9 mouse cellular contexts compared by ENCODE assay signal in the genomic region with DNA sequence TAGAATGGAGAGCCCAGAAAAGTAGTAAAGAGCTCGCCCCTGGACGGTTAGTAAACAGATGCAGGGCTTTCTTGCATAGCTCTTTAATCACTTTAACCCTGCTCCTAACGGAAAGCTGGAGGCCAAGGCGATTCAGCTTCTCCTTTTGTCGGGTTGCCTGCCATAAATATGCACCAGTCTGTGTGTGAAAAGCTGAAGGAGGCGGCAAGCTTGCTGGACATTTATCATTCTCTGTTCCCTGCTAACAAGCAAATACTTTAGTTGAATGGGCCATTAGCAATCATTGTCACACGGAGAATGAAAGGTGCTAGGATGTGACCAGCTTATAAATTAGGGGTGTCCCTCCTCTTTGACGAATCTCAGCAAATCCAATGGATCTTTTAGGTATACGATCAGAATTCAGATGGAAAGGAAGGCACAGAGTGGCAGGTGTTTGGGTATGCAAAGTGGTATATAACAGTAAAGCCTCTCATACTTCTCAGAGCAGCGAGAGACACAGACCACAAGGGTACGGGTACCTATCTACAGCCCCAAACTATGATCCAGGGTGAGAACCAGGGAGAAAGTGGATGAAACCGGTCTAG. TPM values are rescaled to one million over a fixed set of nuclear protein-coding genes. Genes with fewer than 3 reads are reported as not detected.
DNase-seq lines count a peak whose midpoint lies in the region; ATAC-seq and TF ChIP-seq lines count a peak whose summit lies in the region.
"Had no signal": no experiment of that assay in that cellular context is flagged by ENCODE, and none has a peak within 500 bp of the region (broad histone marks: within the 10 kb centered on the region; RNA-seq: fewer than 3 reads in every experiment).

No protein-coding gene starts in this region.

- peaks cover 14% of the 10 kb centered on the region for H3K36me3 ChIP-seq in heart, adult 2 months (ENCODE audit: control insufficient read depth, insufficient read depth, low read length)
- 0 out of 2 replicates have a peak, but pooled peaks cover 2% of the 10 kb centered on the region for H3K36me3 ChIP-seq in heart, embryonic 10.5 days
- H3K36me3 ChIP-seq in forebrain, embryonic 13.5 days (ENCODE audit: poor library complexity, severe bottlenecking): peaks cover 10% of the 10 kb centered on the region; the same call in 1 of the 2 replicates
- 0 out of 2 replicates have a peak, but pooled peaks cover 3% of the 10 kb centered on the region for H3K36me3 ChIP-seq in limb, embryonic 15.5 days

- no peak for TF ChIP-seq POLR2A in heart, adult 2 months (IDR thresholded peaks at IDR 0.05; ENCODE audit: insufficient read depth, low read depth, low read length)

- no peaks in the 10 kb centered on the region for H3K9me3 ChIP-seq in heart, embryonic 10.5 days
- no peaks in the 10 kb centered on the region for H3K9me3 ChIP-seq in forebrain, embryonic 13.5 days (replicated peaks)
- H3K9me3 ChIP-seq in limb, embryonic 15.5 days: no peaks in the 10 kb centered on the region

- ATAC-seq in forebrain, embryonic 13.5 days: peak; percentile 6; the same call in 1 of the 2 replicates
- ATAC-seq in limb, embryonic 15.5 days (ENCODE audit: insufficient number of reproducible peaks, low FRiP score, low TSS enrichment, low read depth): no peak

- no peak for DNase-seq in heart, adult 2 months
- no peak for DNase-seq in heart, embryonic 10.5 days (ENCODE audit: low spot score)
- peak; percentile 59 for DNase-seq in Muller cell, postnatal 12 days (ENCODE audit: inconsistent ontology term)
- DNase-seq in frontal cortex, postnatal 36 days (ENCODE audit: low spot score in 2 of 2): no peak
- no peak for DNase-seq in testis, postnatal 10 days (ENCODE audit: low spot score)
- no peak for DNase-seq in kidney, postnatal 14 days
- DNase-seq: layer of hippocampus, adult 9-11 months had no signal

- peaks cover 15% of the 10 kb centered on the region for H3K4me1 ChIP-seq in heart, adult 2 months (ENCODE audit: control insufficient read depth, insufficient read depth, low read length)
- peaks cover 63% of the 10 kb centered on the region for H3K4me1 ChIP-seq in heart, embryonic 10.5 days
- H3K4me1 ChIP-seq in forebrain, embryonic 13.5 days: peaks cover 77% of the 10 kb centered on the region
- peaks cover 73% of the 10 kb centered on the region for H3K4me1 ChIP-seq in limb, embryonic 15.5 days

- H3K27ac ChIP-seq in heart, adult 2 months: no peak overlapping the region; the same call in 1 of the 2 replicates
- H3K27ac ChIP-seq in heart, embryonic 10.5 days: no peak overlapping the region
- H3K27ac ChIP-seq in forebrain, embryonic 13.5 days: peak overlapping the region; percentile 91
- H3K27ac ChIP-seq in limb, embryonic 15.5 days: 0 out of 2 replicates have a peak overlapping the region, but pooled peaks have one; percentile 2

- intact Hi-C loops in heart, adult 2 months (cut with DNase I): no loop called here

- 61% methylated on average over 12 of the region's 12 CpGs for WGBS in heart, adult 2 months
- 75% methylated on average over 12 of the region's 12 CpGs for WGBS in heart, embryonic 10.5 days
- WGBS in forebrain, embryonic 13.5 days: 5% methylated on average over 12 of the region's 12 CpGs
- 49% methylated on average over 12 of the region's 12 CpGs for WGBS in limb, embryonic 15.5 days

- H3K27me3 ChIP-seq in heart, adult 2 months (ENCODE audit: control insufficient read depth, insufficient read depth, low read length): no peaks in the 10 kb centered on the region
- no peaks in the 10 kb centered on the region for H3K27me3 ChIP-seq in heart, embryonic 10.5 days (ENCODE audit: insufficient read depth, poor library complexity, severe bottlenecking)
- no peaks in the 10 kb centered on the region for H3K27me3 ChIP-seq in forebrain, embryonic 13.5 days
- H3K27me3 ChIP-seq in limb, embryonic 15.5 days: no peaks in the 10 kb centered on the region

- TF ChIP-seq CTCF in heart, adult 2 months (IDR thresholded peaks at IDR 0.05): no peak

- TF ChIP-seq EP300 in heart, adult 2 months (IDR thresholded peaks at IDR 0.05; ENCODE audit: insufficient read depth, low read depth, low read length): no peak

- peak overlapping the region; percentile 86 for H3K4me2 ChIP-seq in forebrain, embryonic 13.5 days
- H3K4me2 ChIP-seq in limb, embryonic 15.5 days: 0 out of 2 replicates have a peak overlapping the region, but pooled peaks have one; percentile 8

- H3K4me3 ChIP-seq in heart, adult 2 months: no peak overlapping the region
- H3K4me3 ChIP-seq in heart, embryonic 10.5 days: no peak overlapping the region
- H3K4me3 ChIP-seq in forebrain, embryonic 13.5 days: peak overlapping the region; percentile 99
- H3K4me3 ChIP-seq in limb, embryonic 15.5 days: no peak overlapping the region

- peak overlapping the region; percentile 3; the same call in 1 of the 2 replicates for H3K9ac ChIP-seq in heart, adult 2 months (ENCODE audit: low read depth, low read length)
- peak overlapping the region; percentile 99 for H3K9ac ChIP-seq in forebrain, embryonic 13.5 days
- H3K9ac ChIP-seq in limb, embryonic 15.5 days: no peak overlapping the region

- peaks cover 7% of the 10 kb centered on the region for H3K79me2 ChIP-seq in heart, adult 2 months (replicated peaks; ENCODE audit: control insufficient read depth, insufficient read depth, low read length)

RNA-seq across cellular contexts. Expression of gene Efnb2, which starts 7.0 kb away (rescaled TPM):
- total RNA-seq in heart, adult 2 months (2021): 10 to 100 TPM; 16.8 to 24.1 TPM
- polyA plus RNA-seq in heart, adult 2 months (2012; rRNA removed): 22.2 and 27.8 TPM in 2 replicates
- polyA plus RNA-seq in heart, embryonic 10.5 days (2016; fragmentation: Nextera tagmentation; extraction: Ambion mirVana): 15.9 and 24.4 TPM in 2 replicates
- polyA plus RNA-seq in forebrain, embryonic 13.5 days (2015; fragmentation: Nextera tagmentation; extraction: Ambion mirVana): 41.7 and 46.8 TPM in 2 replicates
- polyA plus RNA-seq in limb, embryonic 15.5 days (2015; fragmentation: Nextera tagmentation; extraction: Ambion mirVana): 20.8 and 29.9 TPM in 2 replicates

RNA-seq across cellular contexts. Expression of gene Arglu1, which starts 36.3 kb away (rescaled TPM):
- total RNA-seq in heart, adult 2 months (2021): 10 to 100 TPM; 26.3 to 28.8 TPM
- polyA plus RNA-seq in heart, adult 2 months (2012; rRNA removed): 24.0 and 40.7 TPM in 2 replicates
- polyA plus RNA-seq in heart, embryonic 10.5 days (2016; fragmentation: Nextera tagmentation; extraction: Ambion mirVana): 93.7 and 112 TPM in 2 replicates
- 180 and 188 TPM in 2 replicates for polyA plus RNA-seq in forebrain, embryonic 13.5 days (2015; fragmentation: Nextera tagmentation; extraction: Ambion mirVana)
- 111 and 137 TPM in 2 replicates for polyA plus RNA-seq in limb, embryonic 15.5 days (2015; fragmentation: Nextera tagmentation; extraction: Ambion mirVana)

Comparison
In these comparisons a context has a peak if more than half of its experiments do, and no peak if none do; other contexts are left out.
1. H3K27ac ChIP-seq: peak in forebrain, embryonic 13.5 days (single experiment) and limb, embryonic 15.5 days (single experiment); none in heart, adult 2 months (single experiment) and heart, embryonic 10.5 days (single experiment).